Mouse (Mus musculus): ENCODE data around the gene Smap1. TPM values are rescaled to one million over a fixed set of nuclear protein-coding genes. Genes with fewer than 3 reads are reported as not detected.

Gene Smap1
- polyA plus RNA-seq, 3 experiments from 2014 or later: 40.4 to 58.4 (median 53.7) TPM

DNA sequence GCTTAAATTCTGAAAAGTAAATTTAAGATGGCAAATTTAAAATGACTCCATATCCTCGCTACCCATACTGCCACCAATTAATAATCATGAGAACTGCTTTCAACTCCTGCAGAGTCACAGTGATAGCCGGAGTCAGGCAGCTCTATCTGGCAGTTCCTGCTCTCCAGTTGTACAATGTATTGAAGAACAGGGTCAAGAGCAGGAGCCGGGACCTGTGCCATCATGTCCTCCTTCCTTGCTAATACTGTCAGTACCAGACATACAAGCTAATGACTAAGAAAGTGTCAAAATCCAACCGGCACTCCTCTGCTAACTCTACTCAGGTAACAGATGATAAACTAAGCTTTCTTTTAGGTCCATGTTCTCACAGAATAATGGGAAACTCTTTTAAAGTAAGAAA, 3.0 kb downstream of the Smap1 start:
- ATAC-seq: no peak

DNA sequence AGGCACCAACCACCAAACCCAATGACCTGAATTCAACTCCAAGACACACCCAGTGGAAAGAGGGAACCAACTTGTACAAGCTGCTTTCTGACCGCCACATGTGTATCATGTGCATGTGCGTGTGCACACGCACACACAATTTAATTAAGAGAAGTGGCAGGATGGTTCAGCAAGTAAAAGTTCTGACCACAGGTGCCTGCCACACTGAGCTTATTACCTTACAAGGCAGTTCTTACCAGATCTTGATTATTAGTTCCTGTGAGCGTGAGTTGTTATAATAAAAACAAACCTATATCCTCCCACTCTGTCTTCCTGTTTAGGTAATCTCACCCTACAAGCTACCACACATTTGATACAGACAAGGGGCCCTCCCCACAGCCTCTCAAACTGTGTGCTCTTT, 6.6 kb downstream of the Smap1 start:
- ATAC-seq: peak; percentile 89

DNA sequence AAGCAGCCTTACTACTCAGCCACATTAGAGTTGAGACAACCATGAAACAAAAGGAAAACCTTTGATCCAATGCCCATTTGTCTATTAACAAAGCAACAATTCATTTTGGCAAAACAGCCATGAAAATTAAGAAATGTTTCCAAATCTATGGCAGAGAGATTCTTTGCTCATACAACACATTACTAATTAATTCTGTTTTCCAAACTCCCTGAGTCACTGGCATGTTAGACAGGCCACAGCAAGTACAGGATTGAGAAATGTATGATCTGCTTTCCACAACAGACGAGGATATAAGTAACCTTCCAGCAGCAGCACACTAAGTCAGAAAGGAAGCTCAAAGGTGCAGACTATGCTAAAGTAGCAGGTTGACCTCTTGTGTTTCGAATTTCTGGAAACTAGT, 9.1 kb downstream of the Smap1 start:
- ATAC-seq: no peak

DNA sequence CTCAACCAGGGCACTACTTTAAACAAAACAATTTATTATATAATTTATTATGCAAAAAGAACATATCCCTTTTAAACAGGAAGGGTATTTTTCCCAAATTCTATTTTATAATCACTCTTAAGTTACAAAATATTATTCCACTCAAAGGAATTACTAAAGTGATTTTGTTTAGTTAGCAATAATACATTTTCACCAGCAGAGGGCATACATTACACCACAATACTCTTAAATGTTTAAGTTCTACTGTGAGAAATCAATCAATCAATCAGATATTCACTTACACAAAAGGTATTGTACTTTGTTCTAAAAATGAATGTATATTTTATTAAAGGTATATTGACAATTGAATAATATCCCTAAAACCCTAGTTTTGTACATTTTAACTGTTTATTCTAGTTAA, 16.0 kb downstream of the Smap1 start:
- peak; percentile 57 for ATAC-seq

DNA sequence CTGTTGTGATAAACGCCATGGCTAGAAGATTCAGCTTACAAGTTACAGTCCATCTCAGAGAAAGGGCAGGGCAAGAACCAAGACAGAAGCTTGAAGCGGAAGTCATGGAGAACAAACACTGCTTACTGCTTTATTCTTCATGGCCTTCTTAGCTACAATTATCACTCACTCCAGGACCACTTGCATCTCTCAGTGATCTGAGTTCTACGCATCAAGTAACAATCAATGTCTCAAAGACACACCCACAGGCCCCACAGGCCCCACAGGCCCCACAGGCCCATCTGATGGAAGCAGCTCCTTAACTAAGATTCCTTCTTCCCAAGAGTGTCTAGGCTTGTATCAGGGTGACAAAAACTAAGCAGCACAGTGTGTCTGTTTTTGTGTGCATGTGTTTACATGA, 18.8 kb downstream of the Smap1 start:
- ATAC-seq: no peak

DNA sequence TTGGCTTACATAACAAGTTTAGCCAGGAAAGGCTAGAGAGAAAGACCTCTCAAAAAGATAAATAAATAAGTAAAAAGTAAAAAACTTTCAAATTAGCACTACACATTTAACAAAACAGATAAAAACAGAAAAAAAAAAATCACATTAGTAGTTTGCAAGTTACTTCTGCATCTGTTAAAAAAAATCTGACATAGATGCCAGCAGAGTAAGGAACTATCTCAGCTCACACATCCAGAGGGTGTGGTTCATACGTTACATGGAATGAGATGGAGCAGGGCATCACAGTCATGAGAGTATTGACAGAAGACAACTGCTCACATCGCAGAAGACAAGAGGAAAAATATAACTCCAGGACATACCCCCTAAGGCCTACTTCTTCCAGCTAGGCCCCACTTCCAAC, 19.4 kb downstream of the Smap1 start:
- ATAC-seq: no peak

DNA sequence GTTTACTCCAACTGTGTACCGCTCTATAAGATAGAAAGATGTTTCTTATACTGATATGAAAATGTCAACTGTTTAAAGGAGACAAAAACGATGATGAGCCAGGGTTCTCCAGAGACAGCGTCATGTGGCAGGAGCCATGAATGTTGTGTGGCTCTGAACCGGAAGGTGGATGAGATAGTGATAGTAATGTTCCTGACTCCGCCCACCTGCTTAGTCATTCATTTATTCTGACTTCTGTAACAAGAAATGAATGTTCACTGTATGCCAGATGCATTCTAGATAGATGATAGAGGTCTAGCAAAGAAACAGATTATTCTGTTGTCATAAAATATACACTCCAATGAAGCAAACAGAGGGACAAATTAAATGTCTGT, 22.5 kb downstream of the Smap1 start:
- peak; percentile 46 for ATAC-seq

DNA sequence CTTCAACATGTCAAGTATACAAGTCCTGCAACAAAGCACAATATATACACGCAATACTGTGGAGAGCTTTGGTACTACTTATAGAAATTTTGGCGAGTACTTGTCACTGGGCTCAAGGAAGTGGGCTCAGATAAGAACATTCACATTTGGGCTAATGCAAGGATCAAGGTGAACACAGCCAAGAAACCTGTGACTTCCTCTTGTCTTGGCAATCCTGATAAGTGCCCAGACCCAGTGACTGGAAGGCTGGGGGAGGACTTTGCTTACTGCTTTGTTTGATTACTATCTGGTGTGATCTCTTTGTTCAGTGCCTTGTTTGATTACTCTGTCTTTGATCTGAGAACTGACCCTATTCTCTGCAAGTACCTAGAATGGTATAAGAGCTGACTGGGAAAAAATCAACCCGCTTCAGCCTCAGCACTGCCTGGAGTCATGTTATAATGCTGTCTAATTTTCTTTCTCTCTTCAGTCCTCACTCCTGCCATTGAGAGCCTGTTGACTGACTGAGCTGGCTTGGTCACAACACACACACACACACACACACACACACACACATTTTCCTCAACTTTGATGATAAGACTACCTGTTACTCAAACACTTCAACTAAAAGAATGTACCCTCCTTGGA, 23.0 kb downstream of the Smap1 start:
- no peak for ATAC-seq

DNA sequence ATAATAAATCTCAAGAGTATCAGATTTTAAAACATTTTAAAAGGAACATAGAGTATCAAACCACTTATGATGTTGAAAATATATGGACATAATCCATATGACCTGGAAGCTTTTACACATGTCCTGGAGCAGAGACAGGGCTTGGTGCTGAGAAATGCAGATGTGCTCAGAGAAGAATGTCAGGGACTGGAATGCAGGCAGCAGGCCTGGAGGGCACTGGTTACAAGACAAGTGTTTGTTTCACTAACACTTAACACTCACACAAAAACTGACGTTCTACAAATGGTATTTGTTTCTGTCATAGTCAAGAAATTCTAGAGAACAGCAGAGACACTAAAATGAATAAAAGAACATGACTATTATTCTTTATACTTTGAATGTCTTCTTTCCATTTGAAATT, 30.0 kb downstream of the Smap1 start:
- ATAC-seq: no peak

DNA sequence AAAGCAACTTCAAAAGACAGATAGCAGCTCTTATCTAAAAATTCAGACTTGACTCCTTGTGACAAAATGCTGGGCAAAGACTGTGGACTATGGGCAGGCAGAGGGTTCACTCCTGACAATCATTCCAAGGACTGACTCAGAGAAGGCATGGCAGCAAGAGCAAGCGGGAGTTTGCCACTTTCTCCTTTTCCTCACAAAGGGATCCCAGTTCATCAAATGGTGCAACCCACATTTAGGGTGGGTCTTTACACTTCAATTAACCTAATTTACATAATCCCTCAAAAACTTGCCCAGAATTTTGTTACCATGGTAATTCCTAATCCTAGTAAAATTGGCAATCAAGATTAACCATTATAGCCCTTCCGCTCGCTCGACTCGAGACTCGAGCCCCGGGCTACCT, 37.2 kb downstream of the Smap1 start:
- no peak for ATAC-seq

DNA sequence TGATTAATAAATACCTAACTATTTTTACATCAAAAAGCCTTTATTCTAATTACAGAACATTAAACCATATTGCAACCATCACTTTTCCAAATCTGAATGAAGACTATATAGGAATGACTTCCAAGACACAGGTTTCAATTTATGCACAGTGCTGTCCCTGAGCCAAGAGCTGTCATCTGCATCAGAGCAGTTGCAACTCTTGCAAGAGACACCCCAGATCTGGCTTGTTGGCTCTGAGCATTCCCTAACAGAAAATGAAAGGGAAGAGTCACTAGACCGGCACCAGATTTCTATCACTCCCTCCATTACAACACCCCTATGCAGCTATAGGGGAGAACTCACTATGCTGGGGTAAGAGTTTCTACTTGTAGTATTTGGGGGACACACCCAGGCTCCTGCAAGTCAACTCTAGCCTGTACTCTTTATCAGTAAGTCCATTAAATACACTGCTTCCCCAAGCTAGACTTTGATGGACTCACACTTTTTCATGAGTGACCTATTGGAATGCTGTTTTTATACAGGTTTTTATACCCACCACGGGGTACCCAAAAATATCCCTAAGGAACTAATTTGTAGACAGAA, 37.9 kb downstream of the Smap1 start:
- no peak for ATAC-seq

DNA sequence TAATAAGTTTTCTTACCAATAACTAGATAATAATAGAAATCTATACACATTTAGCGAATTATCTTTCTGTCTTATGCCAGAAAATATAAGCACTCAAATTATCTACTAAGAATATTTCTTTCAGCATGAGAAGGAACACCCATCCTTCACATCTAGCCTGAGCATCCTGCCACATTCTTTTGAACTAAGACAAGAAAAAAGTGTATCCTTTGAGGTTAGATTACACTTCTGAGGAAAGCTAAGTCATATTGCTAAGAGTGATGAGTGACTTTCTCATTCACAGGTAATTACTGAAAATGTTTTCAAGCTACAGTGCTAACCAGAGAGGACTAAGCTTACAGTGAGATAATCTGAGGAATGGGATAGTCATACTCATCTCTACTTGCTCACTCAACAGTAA, 39.4 kb downstream of the Smap1 start:
- ATAC-seq: peak; percentile 71

DNA sequence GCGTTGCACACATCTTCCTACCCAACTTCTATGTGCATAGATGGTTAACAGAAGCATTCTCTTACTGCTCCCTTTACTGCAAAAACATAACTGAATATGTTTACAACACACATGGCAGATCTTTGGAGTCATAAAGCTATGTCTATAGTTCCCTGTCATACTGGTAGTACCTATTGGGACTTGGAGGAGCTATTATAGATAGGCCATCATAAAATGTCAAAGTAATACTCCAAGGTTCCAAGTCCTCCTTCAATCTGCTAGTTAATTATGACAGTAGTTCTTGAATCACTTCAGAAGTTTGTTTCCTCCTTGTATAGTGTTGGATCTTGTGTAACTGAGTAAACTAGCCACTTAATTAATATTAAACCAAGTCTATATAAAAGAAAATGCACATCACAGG, 49.9 kb downstream of the Smap1 start:
- ATAC-seq: no peak

DNA sequence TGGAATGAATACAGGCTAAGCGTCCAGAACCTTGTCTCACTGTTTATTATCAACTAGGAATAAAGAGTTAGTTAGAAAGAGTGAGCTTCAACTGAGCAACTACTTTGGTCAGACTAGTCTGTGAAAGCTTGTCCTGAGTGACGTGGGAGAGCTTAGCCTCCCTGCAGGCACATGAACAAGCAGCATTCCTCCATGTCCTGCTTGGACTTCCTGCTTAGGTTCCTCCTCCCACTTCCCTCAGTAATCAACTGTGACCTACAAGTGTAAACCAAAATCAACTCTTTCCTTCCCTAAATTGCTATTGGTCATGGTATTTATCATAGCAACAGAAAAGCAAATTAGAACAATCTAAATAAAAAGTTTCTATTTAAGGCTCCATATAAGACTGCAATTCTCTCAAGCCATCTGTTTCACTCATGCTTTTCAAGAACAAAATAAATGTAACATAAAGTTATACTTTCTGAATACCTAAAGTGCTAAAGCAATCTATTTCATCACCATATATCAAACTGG, 54.7 kb downstream of the Smap1 start:
- no peak for ATAC-seq

DNA sequence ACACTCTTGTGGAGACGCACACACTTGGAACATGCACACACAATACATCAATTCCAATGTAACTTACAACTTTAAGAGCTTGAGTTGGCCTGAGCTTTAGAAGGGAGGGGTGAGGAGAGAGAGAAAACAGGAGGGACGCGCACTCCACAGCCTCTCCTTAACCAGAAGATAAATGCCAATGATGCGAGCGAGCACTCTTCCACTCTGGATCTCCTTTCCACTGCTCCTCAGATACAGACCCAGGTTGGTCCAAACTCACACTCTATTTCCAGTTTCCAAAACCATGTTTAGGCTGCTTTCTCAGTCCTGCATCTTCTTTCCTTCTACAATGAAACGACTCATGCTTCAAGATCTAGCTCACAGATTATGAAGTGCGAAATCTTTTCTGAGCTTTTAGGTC, 56.6 kb downstream of the Smap1 start:
- no peak for ATAC-seq

DNA sequence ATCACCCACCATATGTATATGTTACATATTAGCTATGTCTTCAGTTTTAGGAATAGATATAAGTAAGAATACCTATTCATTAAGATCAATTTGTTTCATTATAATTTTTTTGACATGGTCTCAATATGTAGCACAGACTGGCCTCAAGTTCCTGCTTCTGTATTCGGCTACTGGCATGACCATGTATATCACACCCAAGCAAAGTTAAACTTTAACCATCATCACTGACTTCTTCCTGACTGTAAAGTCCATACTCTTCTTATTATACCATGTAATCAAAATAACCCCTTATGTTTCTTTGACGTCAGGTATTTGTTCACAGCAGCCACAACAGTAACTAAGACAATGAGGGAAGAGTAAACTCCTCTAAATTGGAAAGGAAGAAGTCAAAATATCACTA, 61.2 kb downstream of the Smap1 start:
- ATAC-seq: no peak

DNA sequence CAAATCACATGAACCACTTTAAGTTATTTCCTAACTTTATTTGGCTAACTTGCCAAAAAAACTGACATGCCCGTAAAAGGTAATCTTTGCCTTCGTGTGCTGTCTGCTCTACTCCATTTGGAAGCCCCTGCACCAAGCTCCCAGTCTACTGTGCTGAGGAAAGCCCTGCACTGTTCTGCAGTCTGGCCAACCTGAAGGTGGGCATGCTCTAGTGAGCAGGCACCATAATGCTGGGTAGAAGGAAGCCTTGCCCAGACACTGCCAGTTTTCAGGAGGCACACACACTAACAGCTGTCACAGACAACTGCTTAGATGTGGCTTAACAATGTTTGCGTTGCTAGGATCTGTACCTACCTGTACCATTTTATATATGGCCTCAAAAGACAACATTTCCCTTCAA, 66.5 kb downstream of the Smap1 start:
- ATAC-seq: no peak

DNA sequence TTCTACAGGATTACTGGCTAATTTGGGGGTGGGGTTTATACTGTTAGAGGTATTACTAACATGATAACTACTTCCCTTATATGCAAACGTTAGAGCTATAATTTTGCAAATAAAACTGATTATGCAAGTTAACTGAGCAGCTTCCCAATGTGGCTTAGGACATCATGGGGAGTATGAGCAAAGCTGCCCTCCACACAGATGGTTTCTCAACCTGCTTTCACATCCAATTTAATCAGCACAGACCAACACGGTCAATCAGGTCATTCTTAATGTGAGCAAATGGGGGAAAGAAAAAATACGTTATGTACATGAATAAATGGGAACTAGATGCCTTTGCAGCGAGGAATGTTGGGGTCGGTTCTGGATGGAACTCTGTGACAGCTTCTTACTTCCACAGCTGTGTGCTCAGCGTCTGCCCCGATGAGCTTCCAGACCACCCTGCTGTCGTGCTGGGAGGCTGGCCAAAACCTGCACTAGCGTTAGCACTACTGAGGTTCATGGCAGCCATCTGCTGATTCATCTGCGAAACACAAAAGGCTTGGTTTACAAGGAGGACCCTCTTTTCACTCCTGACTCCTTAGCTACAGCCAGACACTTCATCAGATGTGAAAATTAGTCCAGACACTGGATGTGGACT, 76.0 kb downstream of the Smap1 start:
- no peak for ATAC-seq

DNA sequence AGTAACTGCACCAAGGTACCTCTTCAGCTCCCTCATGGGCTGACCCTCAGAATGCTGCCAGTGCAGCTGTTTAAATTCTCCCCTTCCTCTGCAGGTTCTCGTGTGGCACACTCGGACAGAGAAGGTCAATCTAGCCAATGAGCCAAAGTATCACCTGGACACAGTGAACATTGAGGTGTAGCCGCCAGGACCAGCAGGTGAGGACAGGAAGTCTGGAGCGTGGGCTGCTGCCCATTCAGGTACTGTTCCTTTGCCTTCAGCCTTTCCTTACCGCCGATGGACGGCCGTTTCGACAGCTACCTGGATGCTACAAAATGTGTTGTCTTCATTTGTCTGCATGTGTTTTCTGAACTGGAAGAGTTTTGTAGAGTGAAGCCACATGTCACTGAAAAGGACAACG, 77.1 kb downstream of the Smap1 start:
- no peak for ATAC-seq

DNA sequence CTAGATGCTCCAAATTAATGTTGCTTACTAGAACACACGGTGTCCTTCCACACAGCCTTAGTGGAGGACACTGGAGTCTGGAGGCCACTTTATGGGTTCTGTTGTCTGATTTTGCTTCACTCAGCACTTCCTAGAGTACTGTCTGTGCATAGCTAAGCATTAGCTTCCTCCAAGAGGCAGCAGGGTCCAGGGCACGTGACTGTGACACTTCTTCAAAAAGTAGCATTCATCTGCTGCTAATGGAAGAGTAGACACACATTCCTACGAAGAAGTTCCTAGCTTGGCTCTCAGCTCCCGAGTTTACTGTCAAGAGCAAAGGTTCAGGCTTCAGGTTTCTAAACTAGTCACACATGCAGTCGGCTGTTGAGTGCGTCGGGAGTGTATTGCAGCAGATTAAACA, 78.3 kb downstream of the Smap1 start:
- ATAC-seq: no peak

DNA sequence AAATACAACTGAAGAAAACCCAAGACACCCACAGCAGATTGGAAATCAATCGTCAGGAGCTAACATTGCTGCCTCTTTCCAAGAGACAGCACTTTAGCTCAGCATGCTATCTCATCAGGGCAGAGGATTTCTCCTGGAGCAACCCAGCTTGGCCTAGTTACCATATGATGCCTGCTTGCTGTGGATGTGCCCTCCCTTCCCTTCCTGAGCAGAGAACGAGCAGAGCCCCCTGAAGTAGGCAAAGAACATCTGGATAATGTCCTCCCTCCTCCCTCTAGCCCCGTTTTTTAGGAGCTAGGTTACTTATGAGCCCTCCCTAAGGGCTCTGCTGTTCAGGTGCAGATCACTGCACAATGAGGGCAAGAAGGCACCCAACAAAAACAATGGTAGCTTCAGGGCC, 79.5 kb downstream of the Smap1 start:
- ATAC-seq: no peak

DNA sequence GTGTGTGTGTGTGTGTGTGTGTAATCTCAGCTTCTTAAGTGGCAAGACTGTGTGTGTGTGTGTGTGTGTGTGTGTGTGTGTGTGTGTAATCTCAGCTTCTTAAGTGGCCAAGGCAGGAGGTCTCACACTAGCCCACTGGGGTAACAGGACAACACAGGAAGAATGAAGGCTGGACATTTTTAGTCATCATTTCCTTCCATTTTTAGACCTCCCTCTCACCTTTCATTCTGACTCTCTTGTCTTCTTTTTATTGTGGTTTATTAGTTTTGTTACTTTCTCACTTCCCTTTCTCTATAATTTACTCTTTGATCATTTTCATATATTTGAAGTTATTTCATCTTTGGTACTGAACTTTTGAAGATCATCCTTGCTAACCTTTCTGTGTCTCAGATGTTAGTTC, 81.2 kb downstream of the Smap1 start:
- ATAC-seq: peak; percentile 47

DNA sequence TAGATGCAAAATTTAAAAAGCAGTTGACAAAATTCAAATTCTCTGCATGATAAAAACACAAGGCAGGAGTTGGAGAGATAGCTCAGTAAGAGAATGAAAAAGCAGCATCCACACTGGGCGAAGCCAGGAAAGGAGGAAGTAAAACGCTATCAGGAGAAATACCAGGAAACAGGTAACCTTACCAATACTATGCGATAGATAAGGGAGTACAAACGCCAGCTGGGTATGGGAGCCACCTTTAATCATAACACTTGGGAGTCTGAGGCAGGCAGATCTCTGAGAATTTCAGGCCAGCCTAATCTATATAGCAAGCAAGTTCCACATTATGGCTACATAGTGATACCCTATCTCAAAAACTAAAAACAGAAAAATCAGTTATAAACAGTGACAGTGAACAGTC, 85.5 kb downstream of the Smap1 start:
- no peak for ATAC-seq

DNA sequence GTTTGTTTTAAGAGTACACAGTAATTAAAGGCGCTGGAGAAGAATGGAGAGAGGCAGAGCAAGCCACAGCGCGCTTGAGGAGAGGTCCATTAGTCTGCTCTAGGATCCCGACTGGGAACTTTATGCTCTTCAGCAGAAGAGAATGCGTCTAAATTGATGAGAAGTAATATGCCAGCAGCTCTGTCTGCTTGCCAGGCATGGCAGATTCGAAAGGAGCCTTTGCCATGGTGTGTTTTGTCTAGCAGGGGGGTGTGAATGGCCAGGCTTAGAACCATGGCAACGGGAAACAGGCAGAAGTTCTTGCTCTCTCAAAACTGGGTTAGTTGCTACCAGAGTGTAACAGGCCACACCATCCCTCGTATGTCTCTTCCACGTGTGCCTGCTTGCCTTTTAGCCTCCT, 87.3 kb downstream of the Smap1 start:
- no peak for ATAC-seq

DNA sequence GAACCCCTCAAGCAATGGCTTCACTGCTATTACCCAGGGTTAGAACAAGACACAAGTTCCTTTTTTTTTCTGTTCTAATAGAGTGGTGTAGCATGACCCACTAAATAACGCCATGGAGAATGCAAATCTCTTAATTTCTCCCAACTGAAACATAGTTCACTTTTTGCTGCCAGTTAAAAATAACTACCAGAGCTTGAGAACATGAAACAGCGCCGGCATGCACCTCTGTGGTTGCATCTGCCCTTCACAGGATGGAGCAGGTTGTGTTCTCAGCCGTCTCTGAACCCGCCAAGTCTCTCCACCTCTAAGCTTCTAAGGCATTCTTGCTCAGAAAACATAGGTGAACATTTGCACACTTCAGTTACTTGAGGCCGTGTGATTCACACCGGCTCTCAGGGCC, 87.9 kb downstream of the Smap1 start:
- ATAC-seq: no peak
